Mouse (Mus musculus): ENCODE data around the gene Cbarp.

- TF ChIP-seq CTCF (IDR thresholded peaks at IDR 0.05) (no peak), POLR2A (IDR thresholded peaks at IDR 0.05; ENCODE audit: insufficient read depth, low read depth, low read length) (peak; percentile 75), EP300 (IDR thresholded peaks at IDR 0.05; ENCODE audit: insufficient read depth, low read depth, low read length) (peak; percentile 86; the same call in 1 of the 2 replicates)
Observed at GRCm38 (mm10) chr10:80159561-80160454, 19.2 kb upstream of the Cbarp start.

Data from heart, adult 2 months (tissue).